Mouse (Mus musculus): ENCODE measurements around the gene Psg29.

Psg29 gene

GRCm38 (mm10) chr7:17203177-17203576, at the start of gene Psg29:
Psg29 (plus strand) TSS chr7:17203477.
- no peak for DNase-seq (ENCODE audit: extremely low read depth, low read depth)

- no peak for DNase-seq (ENCODE audit: extremely low read depth, low read depth)
These were observed 47.6 kb upstream of the Psg29 start for GRCm38 (mm10) chr7:17155634-17156033.

GRCm38 (mm10) chr7:17156885-17157677, 46.2 kb upstream of the Psg29 start:
- no peak for DNase-seq (ENCODE audit: extremely low read depth, low read depth)

GRCm38 (mm10) chr7:17159011-17159410, 44.3 kb upstream of the Psg29 start:
- DNase-seq (ENCODE audit: extremely low read depth, low read depth) = no peak

- DNase-seq (ENCODE audit: extremely low read depth, low read depth) = no peak
These were observed 31.4 kb upstream of the Psg29 start for GRCm38 (mm10) chr7:17171827-17172226.

GRCm38 (mm10) chr7:17205530-17206184, 2.4 kb downstream of the Psg29 start:
- DNase-seq (ENCODE audit: extremely low read depth, low read depth) = no peak

All from MEL-GATA-1-ER (cell line).